Mouse (Mus musculus) liver, embryonic 11.5 days (tissue): ENCODE measurements around the gene Rab9b. TPM values are rescaled to one million over a fixed set of nuclear protein-coding genes. Genes with fewer than 3 reads are reported as not detected.

Experiments used
- ATAC-seq: fragments of 200-750 bp; cut with Nextera tagmentation; replicated peaks from 2 replicates; pipeline ENCODE4 v1.8.0; 2017; ENCODE audit warnings: moderate number of reproducible peaks, mild to moderate bottlenecking, moderate TSS enrichment, moderate library complexity; ENCODE audit not compliant: low FRiP score
- DNase-seq: peaks from one replicate; pipeline ENCODE4 v3.0.0-alpha.2; 2017; ENCODE audit warnings: low spot score
- H3K27ac ChIP-seq: fragments of 300-500 bp; sonication (generic); 2 replicates; pipeline ENCODE4 v1.5.1; 2014; ENCODE audit warnings: mild to moderate bottlenecking, low read depth, low read length, control low read depth
- H3K27me3 ChIP-seq: fragments of 300-500 bp; sonication (generic); replicated peaks from 2 replicates; pipeline ENCODE4 v1.6.1; 2014; ENCODE audit warnings: low read length, mixed read lengths; ENCODE audit not compliant: control insufficient read depth, insufficient read depth
- H3K36me3 ChIP-seq: fragments of 300-500 bp; sonication (generic); 2 replicates; pipeline ENCODE4 v1.6.1; 2014; ENCODE audit warnings: mild to moderate bottlenecking, low read length, moderate library complexity, mixed read lengths; ENCODE audit not compliant: control insufficient read depth, insufficient read depth
- H3K4me1 ChIP-seq: fragments of 300-500 bp; sonication (generic); replicated peaks from 2 replicates; pipeline ENCODE4 v1.6.1; 2014; ENCODE audit warnings: low read length, mixed read lengths; ENCODE audit not compliant: control insufficient read depth, insufficient read depth
- H3K4me2 ChIP-seq: fragments of 300-500 bp; sonication (generic); 2 replicates; pipeline ENCODE4 v1.6.1; 2014; ENCODE audit warnings: mild to moderate bottlenecking, control low read depth, moderate library complexity
- H3K4me3 ChIP-seq: fragments of 300-500 bp; sonication (generic); 2 replicates; pipeline ENCODE4 v1.5.1; 2014; ENCODE audit warnings: low read depth, low read length, control low read depth
- H3K9ac ChIP-seq: fragments of 300-500 bp; sonication (generic); 2 replicates; pipeline ENCODE4 v1.6.1; 2014; ENCODE audit warnings: low read depth, low read length, control low read depth
- H3K9me3 ChIP-seq: fragments of 300-500 bp; sonication (generic); 2 replicates; pipeline ENCODE4 v1.6.1; 2016; ENCODE audit warnings: low read length, inconsistent platforms, mixed read lengths; ENCODE audit not compliant: control insufficient read depth
- WGBS: fragments of 180-500 bp; shearing (Covaris S2); extraction: QIAGEN DNeasy Blood & Tissue Kit; methylation state at CpG from one replicate; pipeline ENCODE4 v1.1.7; 2014; 5-methylcytosine and 5-hydroxymethylcytosine counted together
- polyA plus RNA-seq: library from polyadenylated mRNA; unstranded; fragments of >200 nt; fragmentation: Nextera tagmentation; extraction: Ambion mirVana; gene quantifications from 2 replicates; pipeline ENCODE4 v1.2.1, GENCODE M21; 2014

Rab9b gene
- polyA plus RNA-seq, 1 experiment from 2014 or later: not detected

DNA sequence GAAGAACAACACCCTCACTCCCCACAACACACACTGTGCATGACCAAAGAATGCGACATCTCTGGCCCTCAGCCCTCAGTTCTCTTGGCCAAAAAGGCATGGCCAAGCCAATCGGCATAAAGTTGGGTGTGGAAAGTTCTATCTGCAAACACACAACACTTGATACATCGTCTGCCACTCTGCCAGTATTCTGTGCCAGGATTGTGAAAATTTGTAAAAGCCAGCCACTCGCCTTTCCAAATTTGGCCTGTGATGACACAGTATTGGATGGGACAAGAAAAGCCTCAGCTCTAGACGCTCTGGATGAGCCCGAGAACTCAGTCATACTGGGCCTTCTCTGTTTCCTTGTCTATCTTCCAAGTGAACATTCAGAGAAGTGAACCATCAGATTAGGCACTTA lies 48.8 kb downstream of the Rab9b start:
- no peak for ATAC-seq
- no peak overlapping the region for H3K27ac ChIP-seq
- H3K4me1 ChIP-seq: no peaks in the 10 kb centered on the region
- no peak for DNase-seq
- no peaks in the 10 kb centered on the region for H3K9me3 ChIP-seq
- no peaks in the 10 kb centered on the region for H3K36me3 ChIP-seq
- no peaks in the 10 kb centered on the region; the same call in 1 of the 2 replicates for H3K27me3 ChIP-seq
- WGBS: 82% methylated on average over 6 of the region's 6 CpGs
- no peak overlapping the region for H3K9ac ChIP-seq
- H3K4me2 ChIP-seq: no peak overlapping the region
- H3K4me3 ChIP-seq: no peak overlapping the region

Other genes with a start within 250 kb of the Rab9b start
- gene Tceal1, start 160.8 kb downstream of the Rab9b start, polyA plus RNA-seq: 2.9 and 3.5 TPM in 2 replicates
- 419 and 436 TPM in 2 replicates for gene Morf4l2, start 125.1 kb downstream of the Rab9b start, polyA plus RNA-seq
- 0.15 TPM in 1 of 2 replicates, not detected in the other for gene Glra4, start 88.6 kb downstream of the Rab9b start, polyA plus RNA-seq
- 7.2 and 7.7 TPM in 2 replicates for gene Plp1, start 46.1 kb downstream of the Rab9b start, polyA plus RNA-seq
- gene H2bfm, start 58.6 kb upstream of the Rab9b start, polyA plus RNA-seq: not detected in 2 replicates
- gene Tmsb15b2, start 106.7 kb upstream of the Rab9b start, polyA plus RNA-seq: 14.5 and 21.1 TPM in 2 replicates
- 1.8 and 2.8 TPM in 2 replicates for gene Tmsb15l, start 108.1 kb upstream of the Rab9b start, polyA plus RNA-seq
- gene Tmsb15b1, start 108.1 kb upstream of the Rab9b start, polyA plus RNA-seq: 6.2 and 8.4 TPM in 2 replicates
- gene Zcchc18, start 124.4 kb upstream of the Rab9b start, polyA plus RNA-seq: 2.6 and 3.0 TPM in 2 replicates
- 3.7 and 5.0 TPM in 2 replicates for gene Slc25a53, start 169.5 kb upstream of the Rab9b start, polyA plus RNA-seq
- gene Fam199x, start 180.8 kb upstream of the Rab9b start, polyA plus RNA-seq: 4.2 and 4.9 TPM in 2 replicates